Mouse (Mus musculus) lung, embryonic 14.5 days (tissue): ENCODE data around the gene Mllt10. TPM values are rescaled to one million over a fixed set of nuclear protein-coding genes. Genes with fewer than 3 reads are reported as not detected.

Source experiments
- ATAC-seq: fragments of 200-750 bp; cut with Nextera tagmentation; 2 replicates; pipeline ENCODE4 v1.8.0; 2017; ENCODE audit warnings: mild to moderate bottlenecking, moderate TSS enrichment, moderate library complexity; ENCODE audit not compliant: insufficient read depth
- DNase-seq: peaks from one replicate; pipeline ENCODE4 v3.0.0-alpha.2; 2015
- H3K27ac ChIP-seq: fragments of 300-500 bp; sonication (generic); 2 replicates; pipeline ENCODE4 v1.5.1; 2014; ENCODE audit warnings: low read depth, mild to moderate bottlenecking, moderate library complexity
- H3K27me3 ChIP-seq: fragments of 300-500 bp; sonication (generic); 2 replicates; pipeline ENCODE4 v1.6.1; 2014; ENCODE audit warnings: low read length, control low read depth; ENCODE audit not compliant: insufficient read depth
- H3K36me3 ChIP-seq: fragments of 300-500 bp; sonication (generic); 2 replicates; pipeline ENCODE4 v1.6.1; 2014; ENCODE audit warnings: control low read depth; ENCODE audit not compliant: insufficient read depth
- H3K4me1 ChIP-seq: fragments of 300-500 bp; sonication (generic); 2 replicates; pipeline ENCODE4 v1.6.1; 2014; ENCODE audit warnings: antibody characterized with exemption, control low read depth; ENCODE audit not compliant: insufficient read depth
- H3K4me2 ChIP-seq: fragments of 300-500 bp; sonication (generic); 2 replicates; pipeline ENCODE4 v1.6.1; 2014; ENCODE audit warnings: mild to moderate bottlenecking
- H3K4me3 ChIP-seq: fragments of 300-500 bp; sonication (generic); 2 replicates; pipeline ENCODE4 v1.5.1; 2014; ENCODE audit warnings: low read depth, low read length
- H3K9ac ChIP-seq: fragments of 300-500 bp; sonication (generic); 2 replicates; pipeline ENCODE4 v1.6.1; 2014
- H3K9me3 ChIP-seq: fragments of 300-500 bp; sonication (generic); 2 replicates; pipeline ENCODE4 v1.6.1; 2016; ENCODE audit warnings: low read depth, low read length, control low read depth
- CTCF ChIP-seq: IDR thresholded peaks from 2 replicates; pipeline ENCODE4 v1.5.1; 2016; ENCODE audit warnings: antibody characterized with exemption, low read depth
- WGBS: fragments of 180-500 bp; shearing (Covaris S2); extraction: QIAGEN DNeasy Blood & Tissue Kit; methylation state at CpG from one replicate; pipeline ENCODE4 v1.1.7; 2014; 5-methylcytosine and 5-hydroxymethylcytosine counted together
- polyA plus RNA-seq: library from polyadenylated mRNA; unstranded; fragments of >200 nt; fragmentation: Nextera tagmentation; extraction: Ambion mirVana; gene quantifications from 2 replicates; pipeline ENCODE4 v1.2.1, GENCODE M21; 2014

Mllt10 gene
- 39.1 and 46.2 TPM in 2 replicates for polyA plus RNA-seq

GRCm38 (mm10) chr2:18055016-18055928 lies at the start of gene Mllt10:
TSS of gene Mllt10 (plus strand) at chr2:18055237.
- TF ChIP-seq CTCF: no peak
- no peaks in the 10 kb centered on the region for H3K27me3 ChIP-seq
- H3K4me3 ChIP-seq: peak within 1 kb of the TSS; percentile 51
- 3% methylated on average over 20 of the region's 20 CpGs for WGBS
- H3K9me3 ChIP-seq: no peaks in the 10 kb centered on the region
- ATAC-seq: no peak
- peak within 1 kb of the TSS; percentile 98 for H3K27ac ChIP-seq
- DNase-seq: peak; percentile 72
- H3K4me1 ChIP-seq: peaks cover 10% of the 10 kb centered on the region
- H3K9ac ChIP-seq: peak within 1 kb of the TSS; percentile 94
- no peaks in the 10 kb centered on the region for H3K36me3 ChIP-seq
- H3K4me2 ChIP-seq: peak within 1 kb of the TSS; percentile 94

- no peak overlapping the region for H3K4me2 ChIP-seq
- H3K36me3 ChIP-seq: no peaks in the 10 kb centered on the region
- 76% methylated on average over 6 of the region's 6 CpGs for WGBS
- H3K27me3 ChIP-seq: no peaks in the 10 kb centered on the region
- no peaks in the 10 kb centered on the region for H3K4me1 ChIP-seq
- H3K27ac ChIP-seq: no peak overlapping the region
- no peak for TF ChIP-seq CTCF
- no peak for ATAC-seq
- H3K9me3 ChIP-seq: no peaks in the 10 kb centered on the region
- H3K9ac ChIP-seq: no peak overlapping the region
- H3K4me3 ChIP-seq: no peak overlapping the region
- DNase-seq: no peak
Observed at GRCm38 (mm10) chr2:18011226-18011625, 43.8 kb upstream of the Mllt10 start.

- no peaks in the 10 kb centered on the region for H3K27me3 ChIP-seq
- H3K9ac ChIP-seq: no peak overlapping the region
- WGBS: 75% methylated on average over 3 of the region's 3 CpGs
- ATAC-seq (no peak), DNase-seq (no peak)
- no peaks in the 10 kb centered on the region for H3K9me3 ChIP-seq
- H3K4me1 ChIP-seq: no peaks in the 10 kb centered on the region
- no peak overlapping the region for H3K4me3 ChIP-seq
- no peak overlapping the region for H3K27ac ChIP-seq
- no peaks in the 10 kb centered on the region for H3K36me3 ChIP-seq
- H3K4me2 ChIP-seq: no peak overlapping the region
- TF ChIP-seq CTCF: no peak
Observed at GRCm38 (mm10) chr2:18012866-18013265, 42.2 kb upstream of the Mllt10 start.

GRCm38 (mm10) chr2:18015581-18015980 lies 39.5 kb upstream of the Mllt10 start:
- Histone ChIP-seq H3K27me3 (no peaks in the 10 kb centered on the region), H3K9ac (no peak overlapping the region), H3K4me1 (no peaks in the 10 kb centered on the region), H3K36me3 (no peaks in the 10 kb centered on the region), H3K4me3 (no peak overlapping the region), H3K9me3 (no peaks in the 10 kb centered on the region), H3K4me2 (no peak overlapping the region), H3K27ac (no peak overlapping the region)
- no peak for TF ChIP-seq CTCF
- no peak for ATAC-seq
- 52% methylated on average over 3 of the region's 3 CpGs for WGBS
- DNase-seq: no peak

GRCm38 (mm10) chr2:18016639-18017038 lies 38.4 kb upstream of the Mllt10 start:
- H3K4me3 ChIP-seq: no peak overlapping the region
- H3K27ac ChIP-seq: no peak overlapping the region
- H3K4me2 ChIP-seq: no peak overlapping the region
- no peaks in the 10 kb centered on the region for H3K4me1 ChIP-seq
- no peaks in the 10 kb centered on the region for H3K9me3 ChIP-seq
- H3K9ac ChIP-seq: no peak overlapping the region
- no peak for ATAC-seq
- no peak for DNase-seq
- no peaks in the 10 kb centered on the region for H3K36me3 ChIP-seq
- 97% methylated on average over 1 of the region's 1 CpGs for WGBS
- H3K27me3 ChIP-seq: no peaks in the 10 kb centered on the region
- no peak for TF ChIP-seq CTCF

GRCm38 (mm10) chr2:18017321-18017720 lies 37.7 kb upstream of the Mllt10 start:
- WGBS: 91% methylated on average over 6 of the region's 6 CpGs
- Histone ChIP-seq H3K4me2 (no peak overlapping the region), H3K4me1 (no peaks in the 10 kb centered on the region), H3K36me3 (no peaks in the 10 kb centered on the region), H3K9ac (no peak overlapping the region), H3K9me3 (no peaks in the 10 kb centered on the region), H3K4me3 (no peak overlapping the region), H3K27me3 (no peaks in the 10 kb centered on the region), H3K27ac (no peak overlapping the region)
- ATAC-seq: no peak
- TF ChIP-seq CTCF: no peak
- DNase-seq: no peak

- Histone ChIP-seq H3K27me3 (no peaks in the 10 kb centered on the region), H3K36me3 (no peaks in the 10 kb centered on the region), H3K4me2 (no peak overlapping the region), H3K9me3 (no peaks in the 10 kb centered on the region), H3K4me1 (no peaks in the 10 kb centered on the region), H3K27ac (no peak overlapping the region), H3K9ac (no peak overlapping the region), H3K4me3 (no peak overlapping the region)
- no peak for ATAC-seq
- no peak for DNase-seq
- WGBS: 70% methylated on average over 1 of the region's 1 CpGs
- TF ChIP-seq CTCF: no peak
Observed at GRCm38 (mm10) chr2:18019122-18019521, 35.9 kb upstream of the Mllt10 start.
